Mouse (Mus musculus): Measurements from ENCODE around the gene Kat7.

Gene Kat7

DNA sequence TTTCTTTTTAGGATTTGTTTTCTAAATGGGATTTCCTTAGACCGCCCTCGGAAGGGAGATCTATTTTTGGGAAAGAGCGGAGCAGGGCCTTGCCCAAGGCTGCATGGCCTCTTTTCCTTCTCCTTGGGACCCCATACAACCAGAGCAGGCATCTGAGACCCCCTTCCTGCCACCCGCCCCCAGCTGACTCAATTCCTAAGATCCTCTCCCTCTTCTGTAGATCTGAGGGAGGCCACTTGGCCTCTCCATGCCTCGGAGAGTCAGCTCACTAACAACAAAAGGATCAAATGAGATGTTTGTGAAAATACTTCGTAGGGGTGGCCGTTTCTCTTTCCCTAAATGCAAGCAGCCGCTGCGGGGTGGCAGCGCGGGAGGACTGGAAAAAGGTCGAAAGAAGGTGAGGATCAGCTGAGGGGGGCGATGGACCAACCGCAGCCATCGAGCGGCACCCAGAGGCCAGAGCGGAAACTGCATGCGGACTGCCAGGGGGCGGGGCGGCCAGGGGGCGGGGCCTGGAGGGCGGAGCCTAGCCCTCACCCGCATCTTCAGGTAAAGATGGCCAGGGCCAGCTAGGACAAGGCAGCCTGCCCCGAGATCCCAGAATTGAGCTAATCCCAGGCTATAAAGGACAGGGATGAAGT lies 78.2 kb downstream of the Kat7 start:
- peak; percentile 54 to 59 for DNase-seq (ENCODE audit: low spot score in 2 of 2)

DNA sequence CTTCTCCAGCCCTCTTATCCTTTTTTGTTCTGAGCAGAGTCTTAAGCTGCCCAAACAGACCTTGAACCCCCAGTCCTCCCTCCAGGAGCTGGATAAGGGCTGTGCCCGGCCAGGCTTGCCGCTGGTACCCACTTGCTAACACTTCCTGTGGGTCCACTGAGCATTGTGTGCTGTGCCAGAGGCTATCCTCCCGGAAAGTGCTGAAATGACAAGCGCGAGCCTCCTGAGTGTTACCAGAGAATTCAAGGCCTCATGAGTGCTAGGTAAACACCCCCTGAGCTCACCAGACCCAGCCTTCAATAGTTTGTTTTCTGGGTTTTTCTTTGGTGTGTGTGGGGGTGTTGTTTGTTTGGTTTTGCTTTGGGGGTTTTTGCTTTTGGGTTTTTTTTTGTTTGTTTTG lies 82.6 kb downstream of the Kat7 start:
- no peak for DNase-seq (ENCODE audit: low spot score in 2 of 2)

GRCm38 (mm10) chr11:95225448-95225847 lies 84.6 kb downstream of the Kat7 start:
- no peak for DNase-seq (ENCODE audit: low spot score in 2 of 2)

All from urinary bladder, postnatal 36 days (tissue).